Mouse (Mus musculus) embryonic facial prominence, embryonic 10.5 days (tissue): ENCODE measurements around the gene Kctd18. TPM values are rescaled to one million over a fixed set of nuclear protein-coding genes. Genes with fewer than 3 reads are reported as not detected.

Experiments
- DNase-seq: peaks from one replicate; pipeline ENCODE4 v3.0.0-alpha.2; 2017; ENCODE audit warnings: low spot score
- H3K27ac ChIP-seq: fragments of 300-500 bp; sonication (generic); replicated peaks from 2 replicates; pipeline ENCODE4 v1.5.1; 2016; ENCODE audit warnings: mild to moderate bottlenecking
- H3K27me3 ChIP-seq: fragments of 300-500 bp; sonication (generic); replicated peaks from 2 replicates; pipeline ENCODE4 v1.6.1; 2016; ENCODE audit warnings: low read depth, mild to moderate bottlenecking; ENCODE audit not compliant: poor library complexity, severe bottlenecking
- H3K36me3 ChIP-seq: fragments of 300-500 bp; sonication (generic); replicated peaks from 2 replicates; pipeline ENCODE4 v1.6.1; 2016; ENCODE audit warnings: mild to moderate bottlenecking, moderate library complexity
- H3K4me1 ChIP-seq: fragments of 300-500 bp; sonication (generic); 2 replicates; pipeline ENCODE4 v1.6.1; 2016
- H3K4me3 ChIP-seq: fragments of 300-500 bp; sonication (generic); 2 replicates; pipeline ENCODE4 v1.5.1; 2016; ENCODE audit warnings: mild to moderate bottlenecking, moderate library complexity
- H3K9me3 ChIP-seq: fragments of 300-500 bp; sonication (generic); 2 replicates; pipeline ENCODE4 v1.6.1; 2016; ENCODE audit warnings: mild to moderate bottlenecking
- WGBS: fragments of 180-500 bp; shearing (Covaris S2); methylation state at CpG from one replicate; pipeline ENCODE4 v1.1.7; 2016; 5-methylcytosine and 5-hydroxymethylcytosine counted together
- polyA plus RNA-seq: library from polyadenylated mRNA; unstranded; fragments of >200 nt; fragmentation: Nextera tagmentation; extraction: Ambion mirVana; gene quantifications from 2 replicates; pipeline ENCODE4 v1.2.1, GENCODE M21; 2016

The Kctd18 gene
- polyA plus RNA-seq, 1 experiment from 2014 or later, result 17.3 TPM

DNA sequence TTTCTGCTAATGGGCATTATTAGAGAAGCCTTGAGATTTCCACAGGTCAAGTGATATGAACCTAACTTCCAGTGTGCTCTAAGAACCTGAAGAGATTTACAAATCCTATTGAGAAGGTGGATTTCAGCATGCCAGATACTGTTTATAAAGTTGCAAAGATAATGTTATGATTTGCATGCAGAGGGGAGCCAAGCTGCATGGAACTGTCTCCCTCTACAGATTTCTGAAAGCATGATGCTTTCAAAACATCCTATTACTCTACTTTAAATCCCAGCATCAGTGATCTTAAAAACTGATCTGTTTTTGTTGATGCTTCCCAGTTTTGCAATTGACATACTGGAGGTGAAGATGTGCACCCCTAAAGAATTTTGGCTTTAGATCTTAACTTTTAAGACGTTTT lies 84.5 kb downstream of the Kctd18 start:
- DNase-seq, result no peak
- H3K9me3 ChIP-seq, result no peaks in the 10 kb centered on the region
- no peaks in the 10 kb centered on the region for H3K27me3 ChIP-seq
- WGBS, result 61% methylated on average over 1 of the region's 1 CpGs
- H3K4me1 ChIP-seq, result 0 out of 2 replicates have a peak, but pooled peaks cover 3% of the 10 kb centered on the region
- H3K36me3 ChIP-seq, result no peaks in the 10 kb centered on the region; the same call in 1 of the 2 replicates
- no peak overlapping the region for H3K4me3 ChIP-seq
- no peak overlapping the region for H3K27ac ChIP-seq

DNA sequence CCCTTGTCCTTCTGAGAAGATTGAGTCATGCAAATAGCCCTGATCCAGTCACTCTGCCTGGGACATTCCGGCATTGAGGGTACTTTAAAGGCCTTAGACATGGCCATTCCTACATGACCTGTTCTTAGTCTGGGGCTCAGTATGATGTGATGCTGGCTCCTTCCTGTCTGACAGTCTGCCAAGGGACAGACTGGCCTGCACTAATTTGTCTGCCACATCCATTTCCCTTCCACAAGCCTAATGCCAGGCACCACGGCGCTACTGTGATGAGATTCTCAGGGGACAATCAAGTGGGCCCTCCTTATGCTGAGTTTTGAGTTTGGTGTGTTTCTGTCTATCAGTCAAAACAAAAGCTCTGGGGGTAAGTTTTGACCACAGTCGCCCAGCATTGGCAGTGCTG lies 100.2 kb downstream of the Kctd18 start:
- H3K36me3 ChIP-seq, result no peaks in the 10 kb centered on the region
- H3K4me3 ChIP-seq, result no peak overlapping the region
- 85% methylated on average over 4 of the region's 4 CpGs for WGBS
- DNase-seq, result no peak
- no peaks in the 10 kb centered on the region for H3K4me1 ChIP-seq
- H3K27ac ChIP-seq, result no peak overlapping the region
- H3K9me3 ChIP-seq, result no peaks in the 10 kb centered on the region
- no peaks in the 10 kb centered on the region for H3K27me3 ChIP-seq

DNA sequence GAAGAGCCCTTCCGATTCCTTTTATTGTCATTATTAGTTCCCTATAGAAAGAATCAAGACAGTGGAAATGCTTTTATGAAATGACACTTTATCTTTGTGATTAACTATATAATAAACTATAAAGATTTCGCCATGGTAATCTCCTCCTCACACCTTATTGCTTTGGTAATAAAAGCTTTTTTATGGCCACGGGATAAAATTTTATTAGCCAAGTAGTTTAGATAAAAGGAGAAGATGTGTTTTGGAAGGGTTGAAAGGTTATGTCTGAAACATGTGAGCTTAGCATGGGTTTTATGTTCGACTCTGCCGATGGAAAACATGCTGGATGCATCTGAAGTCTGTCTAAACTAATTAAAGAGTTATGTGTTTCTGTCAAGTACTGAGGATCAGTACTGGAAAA lies 101.4 kb downstream of the Kctd18 start:
- Histone ChIP-seq H3K4me1 (no peaks in the 10 kb centered on the region), H3K27me3 (no peaks in the 10 kb centered on the region), H3K36me3 (no peaks in the 10 kb centered on the region), H3K9me3 (no peaks in the 10 kb centered on the region), H3K4me3 (no peak overlapping the region), H3K27ac (no peak overlapping the region)
- no peak for DNase-seq
- 92% methylated on average over 5 of the region's 5 CpGs for WGBS

DNA sequence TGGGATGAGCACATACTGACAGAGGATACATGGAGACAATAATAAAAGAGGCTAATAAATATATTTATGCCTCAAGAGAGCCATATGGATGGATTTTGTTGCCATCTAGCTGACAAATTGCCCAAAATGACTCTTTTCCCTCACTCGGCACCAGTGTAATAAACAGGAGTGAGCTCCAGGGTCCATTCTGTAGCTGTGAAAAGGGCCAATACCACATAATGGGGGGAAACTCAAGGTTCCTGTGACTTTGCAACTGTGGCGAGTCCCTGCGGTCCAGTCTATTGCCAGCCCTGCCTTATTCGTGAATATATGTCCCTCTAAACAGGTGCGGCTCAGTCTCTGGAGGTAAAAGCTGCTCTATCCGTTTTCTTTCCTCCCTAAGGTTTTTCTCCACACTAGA lies 107.2 kb downstream of the Kctd18 start:
- Histone ChIP-seq H3K27ac (no peak overlapping the region), H3K27me3 (no peaks in the 10 kb centered on the region), H3K4me1 (no peaks in the 10 kb centered on the region; the same call in 1 of the 2 replicates), H3K36me3 (peaks cover 3% of the 10 kb centered on the region; the same call in 1 of the 2 replicates), H3K9me3 (no peaks in the 10 kb centered on the region), H3K4me3 (no peak overlapping the region)
- no peak for DNase-seq
- WGBS, result 87% methylated on average over 6 of the region's 6 CpGs

DNA sequence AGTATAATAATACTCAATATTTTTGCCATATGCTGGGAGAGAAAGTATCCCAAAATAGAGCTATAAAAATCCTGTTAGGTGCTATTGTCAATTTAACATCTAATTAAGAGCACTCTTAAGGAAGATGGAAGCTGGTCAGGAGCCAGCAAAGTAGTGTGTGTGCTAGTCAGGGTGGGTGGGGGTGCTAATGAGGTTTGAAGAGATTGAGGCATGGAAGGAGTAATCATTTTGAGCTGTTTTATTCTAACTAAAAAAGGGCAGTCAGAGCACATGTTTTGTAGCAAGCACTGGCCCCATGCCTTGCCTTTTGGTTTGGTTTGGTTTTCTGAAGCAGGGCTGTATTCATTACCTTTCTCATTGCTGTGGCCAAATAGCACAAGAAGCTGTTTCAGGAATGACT lies 112.4 kb downstream of the Kctd18 start:
- Histone ChIP-seq H3K4me3 (no peak overlapping the region), H3K27me3 (no peaks in the 10 kb centered on the region), H3K27ac (no peak overlapping the region), H3K4me1 (no peaks in the 10 kb centered on the region; the same call in 1 of the 2 replicates), H3K36me3 (peaks cover 3% of the 10 kb centered on the region; the same call in 1 of the 2 replicates), H3K9me3 (no peaks in the 10 kb centered on the region)
- no peak for DNase-seq

GRCm38 (mm10) chr1:57905912-57906311 lies 112.8 kb downstream of the Kctd18 start:
- H3K36me3 ChIP-seq, result peaks cover 3% of the 10 kb centered on the region; the same call in 1 of the 2 replicates
- no peaks in the 10 kb centered on the region for H3K27me3 ChIP-seq
- 86% methylated on average over 3 of the region's 3 CpGs for WGBS
- no peak overlapping the region for H3K4me3 ChIP-seq
- DNase-seq, result no peak
- H3K27ac ChIP-seq, result no peak overlapping the region
- H3K4me1 ChIP-seq, result no peaks in the 10 kb centered on the region; the same call in 1 of the 2 replicates
- H3K9me3 ChIP-seq, result no peaks in the 10 kb centered on the region

Other genes with a start within 250 kb of the Kctd18 start
- 18.7 and 23.5 TPM in 2 replicates for gene Spats2l, start 244.8 kb downstream of the Kctd18 start, polyA plus RNA-seq
- gene Sgo2a, start 23.0 kb downstream of the Kctd18 start, polyA plus RNA-seq, result 20.9 and 22.4 TPM in 2 replicates
- 0.09 and 0.11 TPM in 2 replicates for gene Aox1, start 11.0 kb upstream of the Kctd18 start, polyA plus RNA-seq
- gene Aox3, start 94.2 kb upstream of the Kctd18 start, polyA plus RNA-seq, result 0.09 TPM in 1 of 2 replicates, not detected in the other
- gene Aox4, start 191.4 kb upstream of the Kctd18 start, polyA plus RNA-seq, result 0.12 TPM in 1 of 2 replicates, not detected in the other